Mouse (Mus musculus): Measurements from ENCODE around the gene Slc6a6. TPM values are rescaled to one million over a fixed set of nuclear protein-coding genes. Genes with fewer than 3 reads are reported as not detected.

The Slc6a6 gene
- 100 to 1,000 TPM; 314 to 322 TPM for total RNA-seq (2021)
- long read RNA-seq, experiment 1, full-length matches to known transcripts: 39 of 84 reads
- long read RNA-seq, experiment 1, partial matches to known transcripts: 42 of 84 reads
- long read RNA-seq, experiment 1, other reads (novel, unspliced or antisense): 3 of 84 reads
- long read RNA-seq, experiment 2, full-length matches to known transcripts: 192 of 279 reads
- long read RNA-seq, experiment 2, partial matches to known transcripts: 24 of 279 reads
- long read RNA-seq, experiment 2, other reads (novel, unspliced or antisense): 63 of 279 reads

- peak; percentile 90 for DNase-seq (ENCODE audit: low spot score in 2 of 2)
Observed at GRCm38 (mm10) chr6:91683602-91684473, at the start of gene Slc6a6. Gene Slc6a6, plus strand, starts transcription at chr6:91684053.

GRCm38 (mm10) chr6:91634417-91634816 is 49.4 kb upstream of the Slc6a6 start:
- no peak for DNase-seq (ENCODE audit: low spot score in 2 of 2)

- DNase-seq (ENCODE audit: low spot score in 2 of 2): no peak
Observed at GRCm38 (mm10) chr6:91634876-91635275, 49.0 kb upstream of the Slc6a6 start.

- DNase-seq (ENCODE audit: low spot score in 2 of 2): no peak
Observed at GRCm38 (mm10) chr6:91638204-91638995, 45.5 kb upstream of the Slc6a6 start.

- no peak for DNase-seq (ENCODE audit: low spot score in 2 of 2)
Observed at GRCm38 (mm10) chr6:91643011-91643410, 40.8 kb upstream of the Slc6a6 start.

- DNase-seq (ENCODE audit: low spot score in 2 of 2): no peak
Observed at GRCm38 (mm10) chr6:91643416-91643921, 40.4 kb upstream of the Slc6a6 start.

GRCm38 (mm10) chr6:91646019-91646418 is 37.8 kb upstream of the Slc6a6 start:
- DNase-seq (ENCODE audit: low spot score in 2 of 2): no peak

GRCm38 (mm10) chr6:91646822-91647221 is 37.0 kb upstream of the Slc6a6 start:
- no peak for DNase-seq (ENCODE audit: low spot score in 2 of 2)

GRCm38 (mm10) chr6:91647385-91647791 is 36.5 kb upstream of the Slc6a6 start:
- no peak for DNase-seq (ENCODE audit: low spot score in 2 of 2)

GRCm38 (mm10) chr6:91650255-91650654 is 33.6 kb upstream of the Slc6a6 start:
- no peak for DNase-seq (ENCODE audit: low spot score in 2 of 2)

- no peak for DNase-seq (ENCODE audit: low spot score in 2 of 2)
Observed at GRCm38 (mm10) chr6:91652296-91652695, 31.6 kb upstream of the Slc6a6 start.

- no peak for DNase-seq (ENCODE audit: low spot score in 2 of 2)
Observed at GRCm38 (mm10) chr6:91655244-91655643, 28.6 kb upstream of the Slc6a6 start.

GRCm38 (mm10) chr6:91655874-91656433 is 27.9 kb upstream of the Slc6a6 start:
- no peak for DNase-seq (ENCODE audit: low spot score in 2 of 2)

- DNase-seq (ENCODE audit: low spot score in 2 of 2): no peak
Observed at GRCm38 (mm10) chr6:91658288-91658687, 25.6 kb upstream of the Slc6a6 start.

- DNase-seq (ENCODE audit: low spot score in 2 of 2): peak in 1 of 2 experiments; percentile 23
Observed at GRCm38 (mm10) chr6:91659841-91660509, 23.9 kb upstream of the Slc6a6 start.

- DNase-seq (ENCODE audit: low spot score in 2 of 2): no peak
Observed at GRCm38 (mm10) chr6:91662301-91662700, 21.6 kb upstream of the Slc6a6 start.

- DNase-seq (ENCODE audit: low spot score in 2 of 2): no peak
Observed at GRCm38 (mm10) chr6:91663616-91664015, 20.2 kb upstream of the Slc6a6 start.

- DNase-seq (ENCODE audit: low spot score in 2 of 2): no peak
Observed at GRCm38 (mm10) chr6:91665267-91665666, 18.6 kb upstream of the Slc6a6 start.

- DNase-seq (ENCODE audit: low spot score in 2 of 2): no peak
Observed at GRCm38 (mm10) chr6:91665990-91666700, 17.7 kb upstream of the Slc6a6 start.

- DNase-seq (ENCODE audit: low spot score in 2 of 2): no peak
Observed at GRCm38 (mm10) chr6:91667141-91667540, 16.7 kb upstream of the Slc6a6 start.

All from adrenal gland, postnatal 4 days (tissue).